Mouse (Mus musculus) ES-E14 (cell line): ENCODE measurements at regions not wholly inside any gene's neighbourhood (a gene's known extent, or its start where the extent isn't known, plus 50 kb on each side); places are given as distances from the start of the nearest gene placed in this dataset.

Experiments
- DNase-seq: peaks from one replicate; pipeline ENCODE4 v3.0.0-alpha.2; 2013; ENCODE audit warnings: low read depth, low spot score
- H3K27ac ChIP-seq: 2 replicates; pipeline ENCODE4 v1.5.1; 2012; ENCODE audit warnings: low read depth, mild to moderate bottlenecking, low read length, moderate library complexity, mixed read lengths; ENCODE audit not compliant: poor library complexity, insufficient read depth, severe bottlenecking
- H3K36me3 ChIP-seq: 2 replicates; pipeline ENCODE4 v1.6.1; 2012; ENCODE audit warnings: mild to moderate bottlenecking, low read length, moderate library complexity, mixed read lengths; ENCODE audit not compliant: control insufficient read depth, poor library complexity, insufficient read depth, severe bottlenecking
- H3K4me1 ChIP-seq, 2 experiments: fragments of 150-350 bp in 1 of 2; sonication (generic) in 1 of 2; 2 replicates each; pipeline ENCODE4 v1.6.1; 2012; ENCODE audit warnings: low read length in 2 of 2, mild to moderate bottlenecking in 1 of 2, mixed read lengths in 1 of 2; ENCODE audit not compliant: control insufficient read depth in 2 of 2, insufficient read depth in 2 of 2, poor library complexity in 1 of 2
- H3K4me3 ChIP-seq, 2 experiments: fragments of 150-350 bp in 1 of 2; sonication (generic) in 1 of 2; 2 replicates each; pipeline ENCODE4 v1.5.1; 2012; ENCODE audit warnings: low read length in 2 of 2, low read depth in 1 of 2, mild to moderate bottlenecking in 1 of 2, mixed read lengths in 1 of 2; ENCODE audit not compliant: insufficient read depth in 1 of 2, poor library complexity in 1 of 2, severe bottlenecking in 1 of 2
- H3K9ac ChIP-seq: 2 replicates; pipeline ENCODE4 v1.6.1; 2012; ENCODE audit warnings: low read depth, mild to moderate bottlenecking, low read length, mixed read lengths; ENCODE audit not compliant: poor library complexity, insufficient read depth, severe bottlenecking
- H3K9me3 ChIP-seq: fragments of 150-350 bp; sonication (generic); 2 replicates; pipeline ENCODE4 v1.6.1; 2012; ENCODE audit warnings: low read depth, mild to moderate bottlenecking, low read length; ENCODE audit not compliant: control insufficient read depth, insufficient read depth
- CHD2 ChIP-seq: IDR thresholded peaks from 2 replicates; pipeline ENCODE4 v1.6.1; 2014; ENCODE audit warnings: mild to moderate bottlenecking, low read depth, low read length, inconsistent platforms
- HCFC1 ChIP-seq: IDR thresholded peaks from 2 replicates; pipeline ENCODE4 v1.6.1; 2012; ENCODE audit warnings: low read length, inconsistent platforms, borderline replicate concordance; ENCODE audit not compliant: insufficient read depth
- MAFK ChIP-seq: IDR thresholded peaks from 2 replicates; pipeline ENCODE4 v1.6.1; 2014; ENCODE audit warnings: mild to moderate bottlenecking, low read depth, low read length, inconsistent platforms; ENCODE audit not compliant: insufficient read depth
- ZC3H11A ChIP-seq: IDR thresholded peaks from 2 replicates; pipeline ENCODE4 v1.6.1; 2012; ENCODE audit warnings: low read depth, mild to moderate bottlenecking, inconsistent platforms, low read length, borderline replicate concordance
- ZNF384 ChIP-seq: IDR thresholded peaks from 2 replicates; pipeline ENCODE4 v1.6.1; 2012; ENCODE audit warnings: low read depth, low read length, inconsistent platforms
- in situ Hi-C, 2 experiments: fragments of 600-800 bp; cut with MboI; formaldehyde crosslinking; loops; one replicate each; pipeline ENCODE4 v1.15.1; 2025; ENCODE audit warnings: low sequenced_read_pairs in 2 of 2, inconsistent platforms in 1 of 2; ENCODE audit not compliant: unreplicated experiment in 2 of 2

DNA sequence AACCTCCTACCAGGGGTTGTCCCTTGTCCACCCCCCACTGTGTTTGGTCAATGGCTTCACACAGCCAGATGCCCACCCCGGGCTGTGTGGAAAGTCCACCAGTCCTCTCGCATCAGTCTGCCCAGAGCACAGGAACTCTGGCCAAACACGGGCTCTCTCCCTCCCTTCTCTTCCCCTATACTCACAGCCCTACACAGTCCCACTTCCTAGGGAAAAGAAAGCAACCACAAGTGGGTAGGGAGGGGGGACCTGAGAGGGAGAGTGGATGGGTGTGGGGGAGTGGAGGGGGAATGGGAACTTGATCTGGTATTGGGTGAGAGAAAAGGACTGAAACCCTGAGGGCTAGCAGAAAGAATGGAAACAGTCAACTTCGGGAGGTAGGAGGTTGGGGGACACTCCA, 497.8 kb upstream of the Pfkp start:
- no peak overlapping the region for H3K9ac ChIP-seq
- no peak overlapping the region for H3K27ac ChIP-seq
- no peak overlapping the region for H3K4me3 ChIP-seq
- no peaks in the 10 kb centered on the region for H3K4me1 ChIP-seq
- DNase-seq = no peak
- TF ChIP-seq HCFC1 = no peak
- TF ChIP-seq ZNF384 = no peak
- no peak for TF ChIP-seq ZC3H11A
- TF ChIP-seq MAFK = no peak
- TF ChIP-seq CHD2 = no peak
- H3K9me3 ChIP-seq = no peaks in the 10 kb centered on the region
- in situ Hi-C loops = no loop called here
- H3K36me3 ChIP-seq = no peaks in the 10 kb centered on the region

GRCm38 (mm10) chr13:7110572-7110971, 462.0 kb upstream of the Pfkp start:
- H3K9me3 ChIP-seq = no peaks in the 10 kb centered on the region
- no peak for TF ChIP-seq ZNF384
- no peak for TF ChIP-seq ZC3H11A
- TF ChIP-seq MAFK = no peak
- TF ChIP-seq HCFC1 = no peak
- no peak for TF ChIP-seq CHD2
- H3K9ac ChIP-seq = no peak overlapping the region
- H3K36me3 ChIP-seq = no peaks in the 10 kb centered on the region
- DNase-seq = no peak
- no peak overlapping the region for H3K4me3 ChIP-seq
- no peaks in the 10 kb centered on the region for H3K4me1 ChIP-seq
- H3K27ac ChIP-seq = no peak overlapping the region
- in situ Hi-C loops = no loop called here

DNA sequence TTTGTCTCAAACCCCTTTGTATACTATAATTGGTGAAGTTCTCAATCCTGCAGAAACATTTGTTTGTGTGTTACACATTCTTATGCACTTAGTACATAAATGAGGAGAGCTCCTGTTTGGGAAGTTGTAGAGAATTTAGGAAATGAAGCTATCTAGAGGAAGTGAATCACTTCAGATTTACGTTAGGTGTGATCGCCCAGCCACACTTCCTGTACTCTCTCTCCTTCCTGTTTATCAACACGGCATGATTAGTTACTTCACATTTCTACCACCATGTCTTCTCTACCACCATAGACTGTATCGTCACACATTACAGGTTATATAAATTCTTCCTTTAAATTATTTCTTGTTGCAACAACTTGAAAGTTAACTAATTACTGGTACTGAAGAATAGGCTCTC, 454.7 kb upstream of the Pfkp start:
- no peaks in the 10 kb centered on the region for H3K9me3 ChIP-seq
- no peak overlapping the region for H3K27ac ChIP-seq
- H3K4me1 ChIP-seq = no peaks in the 10 kb centered on the region
- H3K9ac ChIP-seq = no peak overlapping the region
- no peak for DNase-seq
- TF ChIP-seq HCFC1 (no peak), ZC3H11A (no peak), MAFK (no peak), CHD2 (no peak), ZNF384 (no peak)
- no peak overlapping the region for H3K4me3 ChIP-seq
- in situ Hi-C loops = no loop called here
- H3K36me3 ChIP-seq = no peaks in the 10 kb centered on the region

DNA sequence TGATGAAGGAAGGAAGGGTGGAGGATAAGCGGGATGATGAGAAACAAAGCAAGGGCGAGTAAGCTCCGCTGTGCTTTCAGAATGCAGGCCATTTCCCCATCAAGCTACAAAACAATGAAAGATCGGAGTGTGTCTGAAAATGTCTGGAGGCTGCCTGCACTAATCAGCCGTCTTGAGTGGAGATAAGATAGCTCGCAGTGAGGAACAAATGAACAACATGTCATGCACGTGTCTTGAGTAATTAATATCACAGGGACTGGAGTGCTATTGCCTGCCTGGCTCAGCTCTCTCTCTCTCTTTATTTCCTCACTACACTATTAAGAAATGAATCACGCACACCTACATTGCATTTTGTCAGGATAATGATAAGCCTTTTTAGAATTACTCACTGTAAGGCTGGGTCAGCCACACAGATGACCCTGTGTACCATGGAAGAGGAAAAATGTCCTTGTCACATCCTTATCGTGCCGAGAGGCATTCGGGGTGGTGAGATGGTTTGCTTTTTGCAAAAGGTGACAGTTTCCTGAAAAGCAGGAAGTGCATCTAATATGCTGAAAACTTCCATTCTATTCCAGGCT, 444.6 kb upstream of the Pfkp start:
- no peak for DNase-seq
- Histone ChIP-seq H3K4me3 (no peak overlapping the region), H3K9me3 (no peaks in the 10 kb centered on the region), H3K27ac (no peak overlapping the region), H3K36me3 (no peaks in the 10 kb centered on the region), H3K4me1 (no peaks in the 10 kb centered on the region), H3K9ac (no peak overlapping the region)
- TF ChIP-seq MAFK (no peak), ZC3H11A (no peak), ZNF384 (no peak), CHD2 (no peak), HCFC1 (no peak)
- in situ Hi-C loops = no loop called here

DNA sequence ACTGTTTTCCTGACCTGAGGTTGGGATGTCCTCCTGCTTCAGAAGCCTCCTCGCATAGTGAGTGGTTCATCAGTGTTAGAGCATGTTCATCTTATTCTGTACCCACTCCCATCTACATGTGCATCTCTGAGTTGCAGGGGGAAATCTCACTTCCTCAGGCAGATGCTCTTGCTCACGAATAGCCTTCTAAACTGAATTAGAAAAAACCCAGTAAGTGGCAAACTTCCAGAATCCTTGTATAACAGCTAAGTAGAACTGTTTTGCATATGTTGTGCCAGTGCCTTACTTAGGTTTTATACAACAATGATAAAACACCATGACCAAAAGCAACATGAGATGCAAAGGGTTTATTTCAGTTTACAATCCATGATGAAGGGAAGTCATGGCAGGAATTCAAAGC, 442.3 kb upstream of the Pfkp start:
- H3K4me1 ChIP-seq = no peaks in the 10 kb centered on the region
- no peak overlapping the region for H3K9ac ChIP-seq
- no peak overlapping the region for H3K27ac ChIP-seq
- in situ Hi-C loops = no loop called here
- TF ChIP-seq MAFK (no peak), CHD2 (no peak), ZC3H11A (no peak), ZNF384 (no peak)
- no peak overlapping the region for H3K4me3 ChIP-seq
- no peaks in the 10 kb centered on the region for H3K36me3 ChIP-seq
- no peaks in the 10 kb centered on the region for H3K9me3 ChIP-seq
- DNase-seq = no peak
